Comparison of ENCODE assay signal across 21 mouse cellular contexts in genomic region chr14:60642131-60642530, GRCm38 (mm10). TPM values are rescaled to one million over a fixed set of nuclear protein-coding genes. Genes with fewer than 3 reads are reported as not detected.
A peak's percentile ranks its signal among the peaks of the same experiment; 100 is the strongest.
DNase-seq lines count a peak whose midpoint lies in the region; ATAC-seq and TF ChIP-seq lines count a peak whose summit lies in the region.
"Had no signal": no experiment of that assay in that cellular context is flagged by ENCODE, and none has a peak within 500 bp of the region (broad histone marks: within the 10 kb centered on the region; RNA-seq: fewer than 3 reads in every experiment).

No protein-coding gene starts in this region.

- intact Hi-C loops in left cerebral cortex, postnatal 14 days (cut with DNase I) = no loop called here

- WGBS in midbrain, embryonic 10.5 days = 60% methylated on average over 1 of the region's 1 CpGs
- 85% methylated on average over 1 of the region's 1 CpGs for WGBS in midbrain, postnatal 0 days
- 59% methylated on average over 1 of the region's 1 CpGs for WGBS in forebrain, embryonic 11.5 days
- WGBS in hindbrain, embryonic 12.5 days = 88% methylated on average over 1 of the region's 1 CpGs
- WGBS in midbrain, embryonic 16.5 days = 68% methylated on average over 1 of the region's 1 CpGs

- H3K4me1 ChIP-seq in midbrain, embryonic 10.5 days = peaks cover 94% of the 10 kb centered on the region
- peaks cover 2% of the 10 kb centered on the region for H3K4me1 ChIP-seq in midbrain, postnatal 0 days (ENCODE audit: insufficient read depth, low read length)
- peaks cover 50% of the 10 kb centered on the region for H3K4me1 ChIP-seq in forebrain, embryonic 11.5 days (replicated peaks; ENCODE audit: control insufficient read depth, insufficient read depth, low read length)
- H3K4me1 ChIP-seq in hindbrain, embryonic 12.5 days = peaks cover 76% of the 10 kb centered on the region
- peaks cover 13% of the 10 kb centered on the region for H3K4me1 ChIP-seq in midbrain, embryonic 16.5 days (ENCODE audit: control insufficient read depth, insufficient read depth, low read length)

- H3K36me3 ChIP-seq in midbrain, embryonic 10.5 days = peaks cover 66% of the 10 kb centered on the region
- H3K36me3 ChIP-seq in midbrain, postnatal 0 days (ENCODE audit: insufficient read depth, low read length) = no peaks in the 10 kb centered on the region
- peaks cover 3% of the 10 kb centered on the region; the same call in 1 of the 2 replicates for H3K36me3 ChIP-seq in forebrain, embryonic 11.5 days (ENCODE audit: control insufficient read depth, insufficient read depth, low read length)
- H3K36me3 ChIP-seq in hindbrain, embryonic 12.5 days = no peaks in the 10 kb centered on the region
- no peaks in the 10 kb centered on the region for H3K36me3 ChIP-seq in midbrain, embryonic 16.5 days (ENCODE audit: control insufficient read depth, insufficient read depth, low read length)
- H3K36me3 ChIP-seq: heart, embryonic 13.5 days; intestine, embryonic 15.5 days; limb, embryonic 12.5 days; lung, embryonic 15.5 days had no signal

- ATAC-seq in midbrain, postnatal 0 days (ENCODE audit: low FRiP score) = no peak
- ATAC-seq in forebrain, embryonic 11.5 days (replicated peaks; ENCODE audit: low FRiP score) = no peak
- no peak for ATAC-seq in hindbrain, embryonic 12.5 days (ENCODE audit: low FRiP score)
- no peak for ATAC-seq in midbrain, embryonic 16.5 days
- ATAC-seq in megakaryocyte, adult 5-6 weeks (ENCODE audit: poor library complexity, severe bottlenecking) = no peak
- ATAC-seq: CD4-positive, CD25-positive, alpha-beta regulatory T cell, adult 4 months; intestine, embryonic 15.5 days had no signal

- no peaks in the 10 kb centered on the region for H3K27me3 ChIP-seq in midbrain, embryonic 10.5 days (ENCODE audit: low read depth, poor library complexity, severe bottlenecking)
- no peaks in the 10 kb centered on the region for H3K27me3 ChIP-seq in midbrain, postnatal 0 days (ENCODE audit: insufficient read depth, low read length)
- no peaks in the 10 kb centered on the region for H3K27me3 ChIP-seq in forebrain, embryonic 11.5 days (ENCODE audit: control insufficient read depth, insufficient read depth, low read length)
- H3K27me3 ChIP-seq in hindbrain, embryonic 12.5 days = no peaks in the 10 kb centered on the region
- no peaks in the 10 kb centered on the region for H3K27me3 ChIP-seq in midbrain, embryonic 16.5 days (ENCODE audit: control insufficient read depth, insufficient read depth, low read depth, low read length)
- H3K27me3 ChIP-seq: intestine, embryonic 15.5 days; limb, embryonic 12.5 days; lung, embryonic 15.5 days had no signal

- no peak overlapping the region for H3K4me2 ChIP-seq in midbrain, postnatal 0 days (ENCODE audit: low read depth, low read length, poor library complexity, severe bottlenecking)
- H3K4me2 ChIP-seq in forebrain, embryonic 11.5 days (ENCODE audit: low read depth, low read length, severe bottlenecking) = peak overlapping the region; percentile 29; the same call in 1 of the 2 replicates
- no peak overlapping the region; the same call in 1 of the 2 replicates for H3K4me2 ChIP-seq in hindbrain, embryonic 12.5 days (replicated peaks)
- no peak overlapping the region for H3K4me2 ChIP-seq in midbrain, embryonic 16.5 days (ENCODE audit: low read length)
- H3K4me2 ChIP-seq: heart, embryonic 13.5 days; intestine, embryonic 15.5 days; limb, embryonic 12.5 days; liver, embryonic 13.5 days; lung, embryonic 15.5 days had no signal

- peak overlapping the region; percentile 36; the same call in 1 of the 2 replicates for H3K4me3 ChIP-seq in midbrain, embryonic 10.5 days
- H3K4me3 ChIP-seq in midbrain, postnatal 0 days (ENCODE audit: low read depth, low read length) = no peak overlapping the region
- no peak overlapping the region for H3K4me3 ChIP-seq in forebrain, embryonic 11.5 days (ENCODE audit: low read depth, low read length)
- no peak overlapping the region for H3K4me3 ChIP-seq in hindbrain, embryonic 12.5 days
- no peak overlapping the region for H3K4me3 ChIP-seq in midbrain, embryonic 16.5 days (ENCODE audit: low read depth, low read length)
- H3K4me3 ChIP-seq: heart, embryonic 13.5 days; intestine, embryonic 15.5 days; limb, embryonic 12.5 days; liver, embryonic 13.5 days; lung, embryonic 15.5 days had no signal

- H3K9me3 ChIP-seq in midbrain, embryonic 10.5 days (replicated peaks) = no peaks in the 10 kb centered on the region
- H3K9me3 ChIP-seq in midbrain, postnatal 0 days (ENCODE audit: low read length) = no peaks in the 10 kb centered on the region
- no peaks in the 10 kb centered on the region for H3K9me3 ChIP-seq in forebrain, embryonic 11.5 days (ENCODE audit: control insufficient read depth, low read length)
- H3K9me3 ChIP-seq in hindbrain, embryonic 12.5 days (replicated peaks) = no peaks in the 10 kb centered on the region
- no peaks in the 10 kb centered on the region for H3K9me3 ChIP-seq in midbrain, embryonic 16.5 days (replicated peaks; ENCODE audit: control insufficient read depth, low read length, poor library complexity, severe bottlenecking)
- H3K9me3 ChIP-seq: heart, embryonic 13.5 days; intestine, embryonic 15.5 days; limb, embryonic 12.5 days; liver, embryonic 13.5 days; lung, embryonic 15.5 days had no signal

- H3K27ac ChIP-seq in midbrain, embryonic 10.5 days (replicated peaks) = peak overlapping the region; percentile 83
- H3K27ac ChIP-seq in midbrain, postnatal 0 days (ENCODE audit: low read depth, low read length) = no peak overlapping the region
- peak overlapping the region; percentile 93 for H3K27ac ChIP-seq in forebrain, embryonic 11.5 days (ENCODE audit: low read depth, low read length)
- H3K27ac ChIP-seq in hindbrain, embryonic 12.5 days = peak overlapping the region; percentile 71; the same call in 1 of the 2 replicates
- H3K27ac ChIP-seq in midbrain, embryonic 16.5 days (ENCODE audit: low read length) = 0 out of 2 replicates have a peak overlapping the region, but pooled peaks have one; percentile 26
- H3K27ac ChIP-seq: heart, embryonic 13.5 days; intestine, embryonic 15.5 days; limb, embryonic 12.5 days; liver, embryonic 13.5 days; lung, embryonic 15.5 days; stomach, postnatal 0 days had no signal

- no peak for TF ChIP-seq CTCF in midbrain, postnatal 0 days (IDR thresholded peaks at IDR 0.05)

- no peak overlapping the region for H3K9ac ChIP-seq in midbrain, postnatal 0 days (replicated peaks; ENCODE audit: low read length, poor library complexity, severe bottlenecking)
- peak overlapping the region; percentile 20; the same call in 1 of the 2 replicates for H3K9ac ChIP-seq in forebrain, embryonic 11.5 days (ENCODE audit: low read length)
- H3K9ac ChIP-seq in hindbrain, embryonic 12.5 days = no peak overlapping the region
- H3K9ac ChIP-seq in midbrain, embryonic 16.5 days (ENCODE audit: low read depth, low read length) = no peak overlapping the region
- H3K9ac ChIP-seq: heart, embryonic 13.5 days; intestine, embryonic 15.5 days; limb, embryonic 12.5 days; liver, embryonic 13.5 days; lung, embryonic 15.5 days had no signal

- DNase-seq in midbrain, embryonic 10.5 days (ENCODE audit: low spot score) = no peak
- DNase-seq in midbrain, postnatal 0 days (ENCODE audit: low spot score) = no peak
- DNase-seq in forebrain, embryonic 11.5 days (ENCODE audit: low spot score) = no peak
- no peak for DNase-seq in left cerebral cortex, postnatal 14 days (ENCODE audit: low spot score in 2 of 2)
- no peak for DNase-seq in gastrocnemius, postnatal 25 days
- DNase-seq: adrenal gland, adult 8-10 months; cerebellum, adult 11-12 months; cerebellum, postnatal 25 days; gastrocnemius, postnatal 14 days; heart, postnatal 36 days; liver, embryonic 13.5 days; thymus, postnatal 25 days had no signal

RNA-seq across cellular contexts. Expression of gene Spata13, which starts 8.3 kb away (rescaled TPM):
- polyA plus RNA-seq in midbrain, embryonic 10.5 days (2016; fragmentation: Nextera tagmentation; extraction: Ambion mirVana) = 67.9 and 70.0 TPM in 2 replicates
- total RNA-seq in midbrain, postnatal 0 days (2014; rRNA removed) = 28.0 and 33.0 TPM in 2 replicates
- 9.0 and 12.4 TPM in 2 replicates for polyA plus RNA-seq in midbrain, postnatal 0 days (2015; fragmentation: Nextera tagmentation; extraction: Ambion mirVana)
- 136 and 137 TPM in 2 replicates for polyA plus RNA-seq in forebrain, embryonic 11.5 days (2014; fragmentation: Nextera tagmentation; extraction: Ambion mirVana)
- polyA plus RNA-seq in hindbrain, embryonic 12.5 days (2016; fragmentation: Nextera tagmentation; extraction: Ambion mirVana) = 53.7 and 63.2 TPM in 2 replicates
- 18.4 and 24.0 TPM in 2 replicates for polyA plus RNA-seq in midbrain, embryonic 16.5 days (2015; fragmentation: Nextera tagmentation; extraction: Ambion mirVana)
- total RNA-seq in left cerebral cortex, postnatal 14 days (2021) = 10 to 100 TPM; 14.7 to 20.9 TPM
- 1 to 10 TPM; 3.8 to 4.9 TPM for total RNA-seq in gastrocnemius, postnatal 25 days (2021)
- 9.4 and 10.2 TPM in 2 replicates for total RNA-seq in megakaryocyte, adult 5-6 weeks (2015)
- total RNA-seq in megakaryocyte, adult 5-6 weeks (2017) = 18.2 and 19.0 TPM in 2 replicates
